Mouse (Mus musculus) kidney, embryonic 14.5 days (tissue): ENCODE results near the gene Tomm5. TPM values are rescaled to one million over a fixed set of nuclear protein-coding genes. Genes with fewer than 3 reads are reported as not detected.

Experiments
- polyA plus RNA-seq: library from polyadenylated mRNA; unstranded; fragments of >200 nt; fragmentation: Nextera tagmentation; extraction: Ambion mirVana; gene quantifications from 2 replicates; pipeline ENCODE4 v1.2.1, GENCODE M21; 2014

The Tomm5 gene
- polyA plus RNA-seq, 1 experiment from 2014 or later, result 271 TPM

Other genes with a start within 250 kb of the Tomm5 start
- 60.2 and 65.4 TPM in 2 replicates for gene Grhpr, start 126.7 kb downstream of the Tomm5 start, polyA plus RNA-seq
- gene Zbtb5, start 95.7 kb downstream of the Tomm5 start, polyA plus RNA-seq, result 14.7 and 27.2 TPM in 2 replicates
- gene Polr1e, start 89.5 kb downstream of the Tomm5 start, polyA plus RNA-seq, result 52.4 and 56.2 TPM in 2 replicates
- 5.3 and 11.9 TPM in 2 replicates for gene Fbxo10, start 23.5 kb downstream of the Tomm5 start, polyA plus RNA-seq
- gene Frmpd1, start 76.8 kb upstream of the Tomm5 start, polyA plus RNA-seq, result 0.24 and 0.53 TPM in 2 replicates
- gene Trmt10b, start 189.0 kb upstream of the Tomm5 start, polyA plus RNA-seq, result 20.6 and 23.1 TPM in 2 replicates
- gene Dcaf10, start 234.0 kb upstream of the Tomm5 start, polyA plus RNA-seq, result 12.1 and 14.6 TPM in 2 replicates
- 97.4 and 112 TPM in 2 replicates for gene Exosc3, start 234.6 kb upstream of the Tomm5 start, polyA plus RNA-seq